Mouse (Mus musculus) cerebellum, adult 11 months (tissue): ENCODE data around the gene Olfr104-ps.

ENCODE experiments used
- DNase-seq: peaks from one replicate; pipeline ENCODE4 v3.0.0; 2022

Olfr104-ps gene

GRCm38 (mm10) chr17:37359282-37359681 is at the start of gene Olfr104-ps:
Gene Olfr104-ps, plus strand, starts transcription at chr17:37359582.
- DNase-seq = no peak

GRCm38 (mm10) chr17:37310146-37310699 is 49.2 kb upstream of the Olfr104-ps start:
- no peak for DNase-seq

- DNase-seq = no peak
Observed at GRCm38 (mm10) chr17:37316954-37317353, 42.4 kb upstream of the Olfr104-ps start, which contains the start of gene Olfr102. Gene Olfr102, minus strand, starts transcription at chr17:37317054.

DNA sequence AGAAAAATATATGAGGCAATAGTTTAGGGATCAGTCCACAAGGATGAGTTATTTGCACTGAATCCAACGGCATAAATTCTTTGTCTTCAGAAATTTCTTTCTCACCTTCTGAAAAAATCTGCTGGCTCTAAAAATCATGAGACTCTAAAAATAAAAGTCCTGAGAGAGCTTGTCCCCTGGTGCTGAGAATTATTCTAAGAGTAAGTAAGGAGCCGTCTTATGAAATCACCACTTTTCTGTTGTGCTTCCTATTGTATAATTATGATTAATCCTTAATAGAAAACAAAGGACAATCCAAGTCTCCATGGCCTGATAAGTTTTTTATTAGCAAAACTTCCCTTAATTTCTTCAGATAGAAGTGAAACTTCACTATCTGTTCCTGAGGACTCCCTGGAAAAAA is 19.8 kb upstream of the Olfr104-ps start, which contains the start of gene Olfr103:
Gene Olfr103, minus strand, starts transcription at position 101 of the 400 bp plus-strand sequence.
- DNase-seq = no peak

DNA sequence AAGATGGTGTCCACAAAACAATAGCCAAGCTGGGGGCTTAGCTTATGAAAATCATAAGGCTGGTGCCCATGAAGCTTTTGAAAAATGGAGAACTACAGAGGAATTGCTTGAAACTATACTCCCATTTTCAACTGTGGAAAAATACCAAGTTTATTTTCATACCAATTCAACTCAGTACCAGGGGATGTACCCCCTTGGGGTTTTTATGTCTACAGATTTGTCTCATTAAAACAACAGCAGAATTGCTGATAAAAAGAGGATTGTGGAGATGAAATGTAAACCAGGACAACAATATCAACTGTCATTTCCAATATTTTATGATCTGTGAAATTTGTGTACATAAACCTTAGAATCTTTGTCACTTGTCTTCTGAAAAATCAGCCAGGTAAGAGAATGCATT is 19.4 kb downstream of the Olfr104-ps start, which contains the start of gene Olfr105-ps:
Gene Olfr105-ps, plus strand, starts transcription at position 301 of the 400 bp plus-strand sequence.
- no peak for DNase-seq

DNA sequence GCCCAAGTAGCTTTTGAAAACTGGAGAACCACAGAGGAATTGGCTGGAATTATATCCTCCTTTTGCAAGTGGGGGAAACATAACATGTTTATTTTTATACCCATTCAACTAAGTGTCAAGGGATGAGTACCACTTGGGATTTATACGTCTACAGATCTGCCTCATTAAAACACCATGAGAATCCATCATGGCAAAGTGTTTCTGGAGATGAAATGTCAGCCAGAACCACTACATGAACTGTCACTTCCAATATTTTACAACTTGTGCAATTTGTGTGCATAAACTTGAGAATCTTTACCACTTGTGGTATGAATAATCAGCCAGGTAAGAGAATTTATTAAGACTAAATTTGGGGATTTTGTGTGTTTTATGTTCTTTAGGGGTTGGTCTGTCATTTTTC is 30.7 kb downstream of the Olfr104-ps start, which contains the start of gene Olfr106-ps:
Gene Olfr106-ps, plus strand, starts transcription at position 301 of the 400 bp plus-strand sequence.
- DNase-seq = no peak

DNA sequence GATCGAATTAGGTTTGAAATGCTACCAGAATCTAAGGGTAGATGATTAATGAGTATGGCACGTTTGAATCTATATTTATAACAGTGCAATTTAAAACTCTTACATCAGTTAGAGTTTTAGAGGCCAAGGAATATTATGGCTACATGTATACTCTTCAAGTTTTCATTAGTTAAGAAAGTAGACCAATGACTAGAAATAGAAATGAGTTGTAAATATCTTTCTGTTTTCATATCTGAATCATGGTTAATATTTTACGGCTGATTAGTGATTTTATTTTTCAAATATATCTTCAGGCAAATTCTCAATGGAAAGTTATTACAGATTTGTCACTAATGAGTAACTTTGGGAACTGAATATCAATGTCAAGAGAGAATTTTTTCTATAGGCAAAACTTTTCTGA is 39.5 kb downstream of the Olfr104-ps start, which contains the start of gene Olfr107:
Gene Olfr107, plus strand, starts transcription at position 301 of the 400 bp plus-strand sequence.
- no peak for DNase-seq

DNA sequence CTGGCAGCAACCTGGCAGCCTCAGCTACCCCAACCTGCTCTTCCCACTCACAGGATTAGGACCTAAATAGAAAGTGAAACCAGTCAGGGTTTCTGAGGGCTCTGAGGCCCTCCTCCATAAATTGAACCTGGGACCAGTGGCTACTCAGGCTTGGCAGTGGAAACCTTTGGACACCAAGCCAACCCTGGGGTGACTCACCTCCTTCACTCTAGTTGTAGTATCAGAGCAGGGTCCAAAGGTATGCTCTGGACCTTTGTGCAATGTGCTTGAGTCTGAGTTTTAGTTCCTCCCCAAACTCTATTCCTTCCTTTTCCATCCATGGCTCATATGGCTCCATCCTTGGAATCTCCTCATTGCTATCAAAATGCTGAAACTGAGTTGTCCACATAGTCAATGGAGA is 54.0 kb downstream of the Olfr104-ps start:
- no peak for DNase-seq
